Mouse (Mus musculus): ENCODE results near the gene BC017158. TPM values are rescaled to one million over a fixed set of nuclear protein-coding genes. Genes with fewer than 3 reads are reported as not detected.
A peak's percentile ranks its signal among the peaks of the same experiment; 100 is the strongest.

BC017158 gene
- polyA plus RNA-seq, 1 experiment from 2014 or later = 10.0 TPM

DNA sequence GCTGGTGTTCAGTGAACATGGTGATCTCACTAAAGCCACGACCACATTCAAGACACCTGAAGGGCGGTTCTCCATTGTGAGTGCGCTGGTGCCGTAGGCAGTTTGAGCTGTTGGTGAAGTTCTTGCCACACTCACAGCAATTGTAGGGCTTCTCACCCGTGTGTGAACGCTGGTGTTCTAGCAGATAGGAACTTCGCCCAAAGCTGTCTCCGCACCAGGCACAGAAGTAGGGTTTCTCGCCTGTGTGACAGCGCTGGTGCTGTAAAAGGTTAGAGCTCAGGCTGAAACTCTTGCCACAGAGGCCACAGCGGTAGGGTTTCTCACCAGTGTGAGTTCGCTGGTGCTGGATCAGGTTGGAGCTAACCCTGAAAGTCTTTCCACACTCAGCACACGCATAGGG, 61.5 kb downstream of the BC017158 start:
- no peak for DNase-seq (ENCODE audit: low spot score)

DNA sequence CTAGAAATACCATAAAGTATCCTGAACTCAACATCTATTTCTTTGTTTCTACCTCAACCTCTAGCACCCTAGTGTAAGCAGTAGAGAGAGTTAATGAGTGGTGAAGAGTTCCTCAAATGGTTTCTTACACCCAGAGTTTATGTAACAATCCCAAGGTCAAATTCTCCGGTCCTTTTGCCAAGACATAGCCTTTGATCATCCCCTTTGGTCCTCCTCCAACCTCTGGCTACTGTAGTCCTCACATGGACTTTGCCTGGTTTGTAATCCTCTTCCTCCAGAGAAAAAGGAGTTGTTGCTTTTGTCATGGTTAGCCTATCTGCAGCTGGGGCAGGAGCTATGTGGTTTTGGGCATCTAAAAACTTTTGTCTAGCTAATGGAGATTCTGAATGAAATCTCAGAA, 62.5 kb downstream of the BC017158 start:
- DNase-seq (ENCODE audit: low spot score) = no peak

DNA sequence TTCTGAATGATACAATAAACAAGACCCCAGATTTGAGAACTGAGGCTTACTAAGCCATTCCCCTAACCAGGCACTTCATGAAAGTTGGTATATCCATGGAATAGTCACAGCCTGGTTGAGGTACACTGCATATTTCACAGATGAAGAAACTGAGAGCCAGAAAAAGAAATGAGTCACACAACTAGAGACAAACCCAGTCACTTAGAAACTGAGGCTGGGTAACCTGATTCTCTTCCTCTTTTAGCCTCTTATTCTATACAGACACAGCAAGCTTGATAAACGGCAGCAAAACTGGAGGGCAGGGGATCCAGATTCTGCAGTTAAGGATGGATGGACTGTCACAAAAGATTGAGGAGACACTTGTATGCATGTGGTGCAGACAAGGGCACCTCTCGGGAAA, 63.2 kb downstream of the BC017158 start:
- no peak for DNase-seq (ENCODE audit: low spot score)

DNA sequence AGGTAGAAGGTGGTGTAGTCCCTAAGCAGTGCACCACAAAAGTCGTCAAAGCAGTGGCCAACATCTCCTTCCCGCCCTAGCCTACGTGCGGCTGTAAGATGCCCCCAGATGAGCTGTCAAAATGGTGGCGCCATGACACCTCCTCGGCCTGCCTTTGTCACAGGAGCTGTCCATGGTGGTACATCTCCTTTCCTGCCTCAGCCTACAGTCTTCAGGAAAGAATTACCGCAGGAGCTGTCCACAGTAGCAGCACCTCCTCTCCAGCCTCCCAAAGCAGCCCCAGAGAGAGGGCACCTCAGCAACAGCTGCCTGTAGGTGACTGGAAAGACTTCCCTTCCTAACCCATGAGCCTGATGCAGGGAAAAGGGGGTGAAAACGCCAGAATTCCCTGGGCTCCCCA, 66.2 kb downstream of the BC017158 start:
- peak; percentile 25 for DNase-seq (ENCODE audit: low spot score)

Small RNA genes within 50 kb of the gene (microRNA-seq; reads per million reads assigned to microRNA genes)
- gene Mir3103 (ENCODE audit: borderline number of aligned reads) = not detected

Other genes starting within 250 kb of the BC017158 start
- gene Itgam, start 235.5 kb downstream of the BC017158 start, polyA plus RNA-seq (2015; fragmentation: Nextera tagmentation; extraction: Ambion mirVana) = 1.2 and 1.4 TPM in 2 replicates
- gene Gm49368, start 235.5 kb downstream of the BC017158 start, polyA plus RNA-seq (2015; fragmentation: Nextera tagmentation; extraction: Ambion mirVana) = not detected in 2 replicates
- 1.5 and 1.6 TPM in 2 replicates for gene Itgax, start 168.6 kb downstream of the BC017158 start, polyA plus RNA-seq (2015; fragmentation: Nextera tagmentation; extraction: Ambion mirVana)
- 1.7 and 1.9 TPM in 2 replicates for gene Itgad, start 143.8 kb downstream of the BC017158 start, polyA plus RNA-seq (2015; fragmentation: Nextera tagmentation; extraction: Ambion mirVana)
- 3.0 and 4.0 TPM in 2 replicates for gene Cox6a2, start 91.8 kb downstream of the BC017158 start, polyA plus RNA-seq (2015; fragmentation: Nextera tagmentation; extraction: Ambion mirVana)
- 16.2 and 16.6 TPM in 2 replicates for gene Armc5, start 60.8 kb downstream of the BC017158 start, polyA plus RNA-seq (2015; fragmentation: Nextera tagmentation; extraction: Ambion mirVana)
- 4.8 and 5.5 TPM in 2 replicates for gene 9130023H24Rik, start 60.1 kb downstream of the BC017158 start, polyA plus RNA-seq (2015; fragmentation: Nextera tagmentation; extraction: Ambion mirVana)
- gene Tgfb1i1, start 51.4 kb downstream of the BC017158 start, polyA plus RNA-seq (2015; fragmentation: Nextera tagmentation; extraction: Ambion mirVana) = 12.7 and 13.9 TPM in 2 replicates
- gene Slc5a2, start 32.5 kb downstream of the BC017158 start, polyA plus RNA-seq (2015; fragmentation: Nextera tagmentation; extraction: Ambion mirVana) = not detected in 2 replicates
- gene Rgs10, start 120.6 kb upstream of the BC017158 start, polyA plus RNA-seq (2015; fragmentation: Nextera tagmentation; extraction: Ambion mirVana) = 243 and 265 TPM in 2 replicates
- 26.9 and 27.6 TPM in 2 replicates for gene Tial1, start 163.5 kb upstream of the BC017158 start, polyA plus RNA-seq (2015; fragmentation: Nextera tagmentation; extraction: Ambion mirVana)
- gene Bag3, start 225.4 kb upstream of the BC017158 start, polyA plus RNA-seq (2015; fragmentation: Nextera tagmentation; extraction: Ambion mirVana) = 5.9 and 6.9 TPM in 2 replicates

All from thymus, postnatal 0 days (tissue).